Mouse (Mus musculus) CH12.LX (cell line): ENCODE results near the gene Siae. TPM values are rescaled to one million over a fixed set of nuclear protein-coding genes. Genes with fewer than 3 reads are reported as not detected.

Experiments used
- DNase-seq: peaks from one replicate; pipeline ENCODE4 v3.0.0-alpha.2; 2013; ENCODE audit errors: extremely low read depth
- H3K27ac ChIP-seq: 2 replicates; pipeline ENCODE4 v1.5.1; 2012; ENCODE audit warnings: low read depth, mild to moderate bottlenecking, control low read depth, moderate library complexity; ENCODE audit not compliant: insufficient read depth
- H3K27me3 ChIP-seq: replicated peaks from 2 replicates; pipeline ENCODE3; 2012; ENCODE audit warnings: inconsistent platforms
- H3K36me3 ChIP-seq, 2 experiments: replicated peaks in 1 of 2; 2 replicates each; pipeline versions ENCODE3 to v1.6.1; 2012; ENCODE audit warnings: inconsistent platforms in 1 of 2, low read length in 1 of 2, mild to moderate bottlenecking in 1 of 2, mixed read lengths in 1 of 2, moderate library complexity in 1 of 2; ENCODE audit not compliant: control insufficient read depth in 1 of 2, insufficient read depth in 1 of 2
- H3K4me1 ChIP-seq, 2 experiments: 2 replicates each; pipeline ENCODE4 v1.6.1; 2012; ENCODE audit warnings: inconsistent platforms in 1 of 2, moderate library complexity in 1 of 2; ENCODE audit not compliant: insufficient read depth in 2 of 2, control insufficient read depth in 1 of 2
- H3K4me2 ChIP-seq: 2 replicates; pipeline ENCODE4 v1.6.1; 2012; ENCODE audit warnings: low read depth, mild to moderate bottlenecking, control low read depth; ENCODE audit not compliant: poor library complexity, insufficient read depth, severe bottlenecking
- H3K4me3 ChIP-seq, 3 experiments: fragments of 150-350 bp in 1 of 3; sonication (generic) in 1 of 3; replicated peaks in 1 of 3; 2 replicates each; pipeline versions ENCODE3 to v1.5.1; 2011 to 2012; ENCODE audit warnings: low read depth in 2 of 3, low read length in 2 of 3, mild to moderate bottlenecking in 2 of 3, moderate library complexity in 2 of 3, control low read depth in 1 of 3, improper control_type of control experiment in 1 of 3, inconsistent platforms in 1 of 3, mixed read lengths in 1 of 3; ENCODE audit not compliant: poor library complexity in 1 of 3
- H3K79me2 ChIP-seq: replicated peaks from 2 replicates; pipeline ENCODE4 v1.6.1; 2012; ENCODE audit warnings: mild to moderate bottlenecking, moderate library complexity; ENCODE audit not compliant: control insufficient read depth, poor library complexity, insufficient read depth, severe bottlenecking; ENCODE audit errors: extremely low read depth
- H3K9ac ChIP-seq: 2 replicates; pipeline ENCODE4 v1.6.1; 2012; ENCODE audit warnings: low read depth, mild to moderate bottlenecking, control low read depth, moderate library complexity; ENCODE audit not compliant: insufficient read depth
- H3K9me3 ChIP-seq: replicated peaks from 2 replicates; pipeline ENCODE3; 2012; ENCODE audit warnings: low read length, inconsistent platforms, mixed read lengths
- BHLHE40 ChIP-seq: IDR thresholded peaks from 2 replicates; pipeline ENCODE4 v1.6.1; 2011; ENCODE audit warnings: mild to moderate bottlenecking, low read depth, low read length, improper control_type of control experiment
- CHD2 ChIP-seq: IDR thresholded peaks from 2 replicates; pipeline ENCODE4 v1.6.1; 2011; ENCODE audit warnings: low read length, improper control_type of control experiment
- CTCF ChIP-seq, 2 experiments: IDR thresholded peaks in 1 of 2; conservative IDR thresholded peaks in 1 of 2; 2 replicates each; pipeline ENCODE4 v1.5.1; 2011 to 2012; ENCODE audit warnings: low read depth in 2 of 2, low read length in 2 of 2, improper control_type of control experiment in 1 of 2, inconsistent platforms in 1 of 2, mild to moderate bottlenecking in 1 of 2, moderate library complexity in 1 of 2
- EP300 ChIP-seq: IDR thresholded peaks from 2 replicates; pipeline ENCODE4 v1.6.1; 2011; ENCODE audit warnings: low read length, improper control_type of control experiment
- ETS1 ChIP-seq: conservative IDR thresholded peaks from 2 replicates; pipeline ENCODE4 v1.6.1; 2012; ENCODE audit warnings: low read depth, mild to moderate bottlenecking, inconsistent platforms, low read length, improper control_type of control experiment, moderate library complexity
- GABPA ChIP-seq: IDR thresholded peaks from 2 replicates; pipeline ENCODE4 v1.6.1; 2012; ENCODE audit warnings: low read depth, low read length, improper control_type of control experiment, inconsistent platforms; ENCODE audit not compliant: insufficient replicate concordance
- HCFC1 ChIP-seq: IDR thresholded peaks from 2 replicates; pipeline ENCODE4 v1.6.1; 2012; ENCODE audit warnings: low read depth, mild to moderate bottlenecking, inconsistent platforms, low read length, improper control_type of control experiment
- JUN ChIP-seq: IDR thresholded peaks from 2 replicates; pipeline ENCODE4 v1.6.1; 2011; ENCODE audit warnings: low read depth, mild to moderate bottlenecking, low read length, improper control_type of control experiment, moderate library complexity; ENCODE audit not compliant: insufficient read depth
- MAX ChIP-seq: IDR thresholded peaks from 2 replicates; pipeline ENCODE4 v1.6.1; 2011; ENCODE audit warnings: low read length, improper control_type of control experiment
- MAZ ChIP-seq: IDR thresholded peaks from 2 replicates; pipeline ENCODE4 v1.6.1; 2012; ENCODE audit warnings: low read depth, mild to moderate bottlenecking, inconsistent platforms, low read length, improper control_type of control experiment, moderate library complexity
- MEF2A ChIP-seq: IDR thresholded peaks from 2 replicates; pipeline ENCODE4 v1.6.1; 2014; ENCODE audit warnings: low read depth, mild to moderate bottlenecking, inconsistent platforms, low read length, improper control_type of control experiment, borderline replicate concordance
- NELFE ChIP-seq: IDR thresholded peaks from 2 replicates; pipeline ENCODE4 v1.6.1; 2011; ENCODE audit warnings: low read depth, low read length, improper control_type of control experiment
- PAX5 ChIP-seq: IDR thresholded peaks from 2 replicates; pipeline ENCODE4 v1.6.1; 2012; ENCODE audit warnings: low read length, inconsistent platforms, mixed read lengths
- RCOR1 ChIP-seq: conservative IDR thresholded peaks from 2 replicates; pipeline ENCODE4 v1.6.1; 2012; ENCODE audit warnings: low read depth, mild to moderate bottlenecking, inconsistent platforms, low read length, improper control_type of control experiment
- SIN3A ChIP-seq: IDR thresholded peaks from 2 replicates; pipeline ENCODE4 v1.6.1; 2012; ENCODE audit warnings: low read length, improper control_type of control experiment, inconsistent platforms
- TCF12 ChIP-seq: IDR thresholded peaks from 2 replicates; pipeline ENCODE4 v1.6.1; 2014; ENCODE audit warnings: low read depth, mild to moderate bottlenecking, inconsistent platforms, low read length, improper control_type of control experiment
- ZC3H11A ChIP-seq: IDR thresholded peaks from 2 replicates; pipeline ENCODE4 v1.6.1; 2012; ENCODE audit warnings: low read depth, mild to moderate bottlenecking, inconsistent platforms, low read length, improper control_type of control experiment
- dilution Hi-C: fragments of 300-500 bp; cut with MboI; formaldehyde crosslinking; loops from 2 replicates; pipeline ENCODE4 v1.14.3; 2020; ENCODE audit warnings: low sequenced_read_pairs; ENCODE audit not compliant: extremely low pct_unique_long_range_greater_than_20kb, extremely low pct_ligation_motif_present
- in situ Hi-C: fragments of 300-500 bp; cut with MboI; formaldehyde crosslinking; loops from 3 replicates; pipeline ENCODE4 v1.14.3; 2019; ENCODE audit warnings: low sequenced_read_pairs, low pct_ligation_motif_present, low pct_unique_long_range_greater_than_20kb, mixed read lengths
- polyA plus RNA-seq: library from polyadenylated mRNA; unstranded; fragments of >175 nt; gene quantifications from 2 replicates; pipeline ENCODE4 v1.2.1, GENCODE M21; 2012; ENCODE audit warnings: low read depth; ENCODE audit not compliant: insufficient read length
- total RNA-seq, 2 experiments: library from RNA; depleted of rRNA; stranded (reverse); fragments of 300-350 nt in 1 of 2; fragments of >200 nt in 1 of 2; gene quantifications; 2 replicates each; pipeline ENCODE4 v1.2.3; 2012 to 2014

Gene Siae
- total and polyA plus RNA-seq, 3 experiments, result 6.2 to 8.6 (median 7.9) TPM

GRCm38 (mm10) chr9:37627263-37627662 lies 71.8 kb downstream of the Siae start:
- H3K27me3 ChIP-seq, result no peaks in the 10 kb centered on the region
- H3K79me2 ChIP-seq, result no peaks in the 10 kb centered on the region
- H3K27ac ChIP-seq, result no peak overlapping the region
- H3K9ac ChIP-seq, result no peak overlapping the region
- dilution Hi-C loops (no loop called here), in situ Hi-C loops (loop anchor here (10.0 kb wide), 2 partner anchors 82 to 202 kb away; no protein-coding TSS in a partner anchor)
- H3K4me3 ChIP-seq, result no peak overlapping the region
- no peak overlapping the region for H3K4me2 ChIP-seq
- H3K9me3 ChIP-seq, result no peaks in the 10 kb centered on the region
- peaks cover 15 to 55% of the 10 kb centered on the region in 2 experiments for H3K4me1 ChIP-seq
- DNase-seq, result no peak
- H3K36me3 ChIP-seq, result peaks cover 0 to 13% of the 10 kb centered on the region in 2 experiments
- no peak for TF ChIP-seq SIN3A
- TF ChIP-seq HCFC1, result no peak
- TF ChIP-seq ZC3H11A, result no peak
- TF ChIP-seq MAX, result no peak
- TF ChIP-seq MEF2A, result no peak
- no peak for TF ChIP-seq GABPA
- no peak for TF ChIP-seq CTCF (conservative IDR thresholded peaks at IDR 0.05 in 1 of 2, IDR thresholded peaks at IDR 0.05 in 1 of 2; ENCODE audit: low read depth in 2 of 2, low read length in 2 of 2)
- TF ChIP-seq BHLHE40, result no peak
- TF ChIP-seq NELFE, result no peak
- no peak for TF ChIP-seq MAZ
- no peak for TF ChIP-seq JUN
- no peak for TF ChIP-seq RCOR1
- TF ChIP-seq PAX5, result no peak
- no peak for TF ChIP-seq CHD2
- TF ChIP-seq, all 38 proteins: peak for 0

GRCm38 (mm10) chr9:37628581-37628980 lies 73.1 kb downstream of the Siae start:
- peaks cover 0 to 19% of the 10 kb centered on the region in 2 experiments for H3K36me3 ChIP-seq
- in situ Hi-C loops, result loop anchor here (10.0 kb wide), 2 partner anchors 84 to 204 kb away; no protein-coding TSS in a partner anchor

More at GRCm38 (mm10) chr9:37628581-37628980, 73.1 kb downstream of the Siae start:
- Histone ChIP-seq H3K9ac (no peak overlapping the region), H3K79me2 (no peaks in the 10 kb centered on the region)
- dilution Hi-C loops, result no loop called here
- TF ChIP-seq ETS1 (no peak), BHLHE40 (no peak), TCF12 (no peak), EP300 (no peak), NELFE (no peak), JUN (no peak)
- TF ChIP-seq, all 38 proteins: peak for 0
- DNase-seq, result no peak
- Histone ChIP-seq H3K27me3 (no peaks in the 10 kb centered on the region), H3K9me3 (no peaks in the 10 kb centered on the region), H3K27ac (no peak overlapping the region), H3K4me2 (no peak overlapping the region), H3K4me3 (no peak overlapping the region), H3K4me1 (peaks cover 15 to 50% of the 10 kb centered on the region in 2 experiments)
